Comparison of ENCODE assay signal across 8 mouse cellular contexts in genomic region chr3:130749206-130749605, GRCm38 (mm10).
"Had no signal": no experiment of that assay in that cellular context is flagged by ENCODE, and none has a peak within 500 bp of the region (broad histone marks: within the 10 kb centered on the region; RNA-seq: fewer than 3 reads in every experiment).

No protein-coding gene starts in this region.

- ATAC-seq: intestine, embryonic 16.5 days; liver, embryonic 12.5 days; midbrain, embryonic 15.5 days had no signal

- DNase-seq: kidney, adult 8-10 months; kidney, postnatal 25 days; lung, embryonic 14.5 days; lung, postnatal 10 days; right cerebral cortex, postnatal 14 days had no signal
